ENCODE assay signal across 12 mouse cellular contexts in the genomic region with DNA sequence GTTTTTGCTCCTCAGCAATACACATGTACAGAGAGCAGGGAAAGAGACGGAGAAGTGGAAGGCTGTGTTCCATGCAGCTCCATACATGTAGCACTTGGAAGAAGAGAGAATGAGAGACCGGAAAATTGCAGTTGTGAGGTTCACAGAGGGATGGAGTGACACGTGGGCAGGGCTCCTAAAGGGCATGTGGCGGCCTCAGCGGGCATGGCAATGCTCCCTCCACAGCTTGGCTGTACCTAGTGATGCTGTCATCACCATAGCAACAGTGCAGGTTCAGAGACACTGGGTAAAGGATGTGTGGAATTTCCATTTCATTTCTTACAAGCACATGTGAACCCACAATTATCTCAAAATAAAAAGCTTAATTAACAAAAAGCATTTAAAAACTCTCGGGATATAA. TPM values are rescaled to one million over a fixed set of nuclear protein-coding genes. Genes with fewer than 3 reads are reported as not detected.
DNase-seq lines count a peak whose midpoint lies in the region; ATAC-seq and TF ChIP-seq lines count a peak whose summit lies in the region.
"Had no signal": no experiment of that assay in that cellular context is flagged by ENCODE, and none has a peak within 500 bp of the region (broad histone marks: within the 10 kb centered on the region; RNA-seq: fewer than 3 reads in every experiment).

No protein-coding gene starts in this region.

- H3K9me3 ChIP-seq in forebrain, embryonic 16.5 days (ENCODE audit: control insufficient read depth, low read length): no peaks in the 10 kb centered on the region
- no peaks in the 10 kb centered on the region for H3K9me3 ChIP-seq in midbrain, embryonic 11.5 days (ENCODE audit: control insufficient read depth, low read length)

- peaks cover 2% of the 10 kb centered on the region; the same call in 1 of the 2 replicates for H3K4me1 ChIP-seq in cerebellum, adult 2 months (ENCODE audit: control insufficient read depth, insufficient read depth, low read length)
- H3K4me1 ChIP-seq in forebrain, embryonic 16.5 days (replicated peaks; ENCODE audit: control insufficient read depth, insufficient read depth, low read length): peaks cover 40% of the 10 kb centered on the region
- peaks cover 33% of the 10 kb centered on the region for H3K4me1 ChIP-seq in midbrain, embryonic 11.5 days (ENCODE audit: control insufficient read depth, insufficient read depth, low read length)

- peak; percentile 68 for ATAC-seq in forebrain, embryonic 16.5 days
- peak; percentile 72; the same call in 1 of the 2 replicates for ATAC-seq in midbrain, embryonic 11.5 days (ENCODE audit: low FRiP score)

- TF ChIP-seq POLR2A in cerebellum, adult 2 months (IDR thresholded peaks at IDR 0.05; ENCODE audit: borderline replicate concordance, insufficient read depth, low read length): no peak

- whole genome bisulfite sequencing in cerebellum, adult 2 months: 26% methylated on average over 6 of the region's 6 CpGs
- 41% methylated on average over 6 of the region's 6 CpGs for WGBS in forebrain, embryonic 16.5 days
- whole genome bisulfite sequencing in midbrain, embryonic 11.5 days: 53% methylated on average over 6 of the region's 6 CpGs

- peak; percentile 73 for DNase-seq in brain, adult 2 months (ENCODE audit: low read depth, low spot score)
- DNase-seq in cerebellum, adult 2 months: peak; percentile 29 to 59
- DNase-seq in midbrain, embryonic 11.5 days (ENCODE audit: low spot score, missing footprints): no peak
- DNase-seq in left cerebral cortex, adult 8-10 months (ENCODE audit: low spot score in 2 of 2): no peak
- no peak for DNase-seq in right cerebral cortex, postnatal 14 days
- no peak for DNase-seq in thymus, postnatal 36 days
- DNase-seq: heart, postnatal 36 days; thymus, postnatal 25 days had no signal

- no peaks in the 10 kb centered on the region for H3K27me3 ChIP-seq in cerebellum, adult 2 months (ENCODE audit: control insufficient read depth, insufficient read depth, low read length)
- no peaks in the 10 kb centered on the region for H3K27me3 ChIP-seq in forebrain, embryonic 16.5 days (replicated peaks; ENCODE audit: control insufficient read depth, insufficient read depth, low read length)
- H3K27me3 ChIP-seq in midbrain, embryonic 11.5 days (ENCODE audit: control insufficient read depth, insufficient read depth, low read length): no peaks in the 10 kb centered on the region

- H3K4me2 ChIP-seq in forebrain, embryonic 16.5 days (ENCODE audit: low read length): no peak overlapping the region
- H3K4me2 ChIP-seq in midbrain, embryonic 11.5 days: no peak overlapping the region

- no peak overlapping the region for H3K4me3 ChIP-seq in cerebellum, adult 2 months (replicated peaks; ENCODE audit: insufficient read depth, low read depth, low read length)
- H3K4me3 ChIP-seq in forebrain, embryonic 16.5 days (replicated peaks; ENCODE audit: low read length): no peak overlapping the region
- no peak overlapping the region for H3K4me3 ChIP-seq in midbrain, embryonic 11.5 days (ENCODE audit: low read depth, low read length)

- no peak overlapping the region; the same call in 1 of the 2 replicates for H3K9ac ChIP-seq in forebrain, embryonic 16.5 days (replicated peaks; ENCODE audit: low read depth, low read length)
- peak overlapping the region; percentile 24; the same call in 1 of the 2 replicates for H3K9ac ChIP-seq in midbrain, embryonic 11.5 days (ENCODE audit: low read length)

- no peaks in the 10 kb centered on the region for H3K36me3 ChIP-seq in forebrain, embryonic 16.5 days (ENCODE audit: control insufficient read depth, insufficient read depth)
- H3K36me3 ChIP-seq in midbrain, embryonic 11.5 days (ENCODE audit: control insufficient read depth, insufficient read depth, low read length): no peaks in the 10 kb centered on the region

- no peak overlapping the region for H3K27ac ChIP-seq in cerebellum, adult 2 months (ENCODE audit: insufficient read depth, low read length)
- H3K27ac ChIP-seq in forebrain, embryonic 16.5 days (ENCODE audit: low read length): peak overlapping the region; percentile 70
- no peak overlapping the region; the same call in 1 of the 2 replicates for H3K27ac ChIP-seq in midbrain, embryonic 11.5 days (ENCODE audit: low read depth, low read length)
- H3K27ac ChIP-seq: macrophage had no signal

- no peak for TF ChIP-seq CTCF in cerebellum, adult 2 months (IDR thresholded peaks at IDR 0.05; ENCODE audit: borderline replicate concordance, insufficient read depth, low read depth, low read length)

RNA-seq across cellular contexts. Expression of gene Cep41, which starts 15.1 kb away (rescaled TPM):
- polyA plus RNA-seq in cerebellum, adult 2 months (2012; rRNA removed): 4.0 and 4.1 TPM in 2 replicates
- 15.2 and 15.3 TPM in 2 replicates for polyA plus RNA-seq in forebrain, embryonic 16.5 days (2015; fragmentation: Nextera tagmentation; extraction: Ambion mirVana)
- 23.8 and 24.5 TPM in 2 replicates for polyA plus RNA-seq in midbrain, embryonic 11.5 days (2014; fragmentation: Nextera tagmentation; extraction: Ambion mirVana)
- 1 to 10 TPM; 4.9 to 6.6 (median 6.1) TPM for total RNA-seq in left cerebral cortex, adult 8-10 months (2022)

RNA-seq across cellular contexts. Expression of gene Cpa1, which starts 39.5 kb away (rescaled TPM):
- not detected in 2 replicates for polyA plus RNA-seq in cerebellum, adult 2 months (2012; rRNA removed)
- 0.56 and 0.66 TPM in 2 replicates for polyA plus RNA-seq in forebrain, embryonic 16.5 days (2015; fragmentation: Nextera tagmentation; extraction: Ambion mirVana)
- 0.08 TPM in 1 of 2 replicates, not detected in the other for polyA plus RNA-seq in midbrain, embryonic 11.5 days (2014; fragmentation: Nextera tagmentation; extraction: Ambion mirVana)
- not detected for total RNA-seq in left cerebral cortex, adult 8-10 months (2022)
- total RNA-seq: layer of hippocampus, postnatal 10 days; MEL had no signal
- polyA plus RNA-seq: macrophage had no signal

RNA-seq across cellular contexts. Expression of gene Mest, which starts 44.9 kb away (rescaled TPM):
- 25.3 and 32.9 TPM in 2 replicates for polyA plus RNA-seq in cerebellum, adult 2 months (2012; rRNA removed)
- 283 and 328 TPM in 2 replicates for polyA plus RNA-seq in forebrain, embryonic 16.5 days (2015; fragmentation: Nextera tagmentation; extraction: Ambion mirVana)
- 1,255 and 1,269 TPM in 2 replicates for polyA plus RNA-seq in midbrain, embryonic 11.5 days (2014; fragmentation: Nextera tagmentation; extraction: Ambion mirVana)
- 100 to 1,000 TPM in 1 of 4 experiments, 10 to 100 TPM in 3; 66.1 to 109 (median 76.2) TPM for total RNA-seq in left cerebral cortex, adult 8-10 months (2022)

Comparison
In these comparisons a context has a peak if more than half of its experiments do, and no peak if none do; other contexts are left out.
1. DNase-seq: peak in brain, adult 2 months (single experiment) and cerebellum, adult 2 months (2 of 2); none in midbrain, embryonic 11.5 days (single experiment), left cerebral cortex, adult 8-10 months (0 of 2), right cerebral cortex, postnatal 14 days (single experiment) and thymus, postnatal 36 days (0 of 2).